Mouse (Mus musculus): ENCODE results near the gene Csn2. TPM values are rescaled to one million over a fixed set of nuclear protein-coding genes. Genes with fewer than 3 reads are reported as not detected.

Csn2 gene
- not detected in 2 replicates for polyA plus RNA-seq (2015; fragmentation: Nextera tagmentation; extraction: Ambion mirVana)

DNA sequence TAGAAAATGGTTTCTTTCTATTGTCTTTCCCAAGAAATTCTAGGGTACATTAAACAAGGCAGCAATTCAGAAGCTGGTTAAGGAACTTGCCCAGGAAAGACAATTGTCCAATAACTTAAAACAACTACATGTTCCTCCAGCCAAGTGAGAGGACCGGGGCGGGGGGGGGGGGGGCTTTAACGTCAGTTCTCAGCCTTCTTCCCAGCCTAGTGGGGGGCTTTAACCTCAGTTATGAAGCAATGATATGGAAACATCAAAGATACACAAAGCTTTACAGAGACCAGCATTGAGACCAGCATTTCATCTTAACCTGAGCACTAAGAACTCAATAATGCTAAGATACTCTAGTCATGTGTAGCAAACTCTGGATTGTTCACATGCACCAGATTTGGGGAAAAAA is at the start of gene Csn2:
Gene Csn2 (minus strand): TSS at position 101 of the 400 bp plus-strand sequence.
- no peaks in the 10 kb centered on the region for H3K27me3 ChIP-seq (replicated peaks; ENCODE audit: control insufficient read depth, insufficient read depth, low read length)
- no peak within 1 kb of the TSS for H3K27ac ChIP-seq (ENCODE audit: low read length)
- H3K4me2 ChIP-seq (ENCODE audit: low read depth, low read length), result no peak within 1 kb of the TSS
- WGBS, result 81% methylated on average over 3 of the region's 3 CpGs
- H3K4me1 ChIP-seq (ENCODE audit: control insufficient read depth, insufficient read depth, low read length), result no peaks in the 10 kb centered on the region
- H3K9ac ChIP-seq (ENCODE audit: low read depth, low read length), result no peak within 1 kb of the TSS
- H3K4me3 ChIP-seq (ENCODE audit: low read length), result no peak within 1 kb of the TSS
- ATAC-seq, result no peak
- H3K36me3 ChIP-seq (ENCODE audit: control insufficient read depth, insufficient read depth, low read length), result no peaks in the 10 kb centered on the region
- no peaks in the 10 kb centered on the region for H3K9me3 ChIP-seq (ENCODE audit: control insufficient read depth, low read length)

DNA sequence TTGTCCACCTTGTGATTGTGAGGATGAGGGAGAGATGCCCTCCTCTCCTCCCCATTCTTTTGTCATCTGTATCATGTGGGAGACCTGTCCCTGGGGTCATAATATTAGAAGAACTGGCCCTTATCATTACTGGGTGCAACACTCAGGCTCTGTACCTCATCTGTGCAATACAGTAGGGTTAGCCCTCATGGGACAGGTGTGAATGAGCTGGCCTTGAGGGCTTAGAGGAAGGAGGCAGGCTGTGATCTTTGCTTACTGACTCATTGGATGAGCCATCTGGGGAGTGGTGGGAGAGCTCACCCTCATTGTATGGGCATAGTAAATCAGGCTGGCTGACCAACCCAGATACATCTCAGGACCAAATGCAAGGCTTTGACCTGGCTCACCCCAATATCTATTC is 35.4 kb upstream of the Csn2 start:
- H3K9ac ChIP-seq (ENCODE audit: low read depth, low read length), result no peak overlapping the region
- no peak overlapping the region for H3K27ac ChIP-seq (ENCODE audit: low read length)
- no peaks in the 10 kb centered on the region for H3K9me3 ChIP-seq (ENCODE audit: control insufficient read depth, low read length)
- H3K4me2 ChIP-seq (ENCODE audit: low read depth, low read length), result no peak overlapping the region
- H3K4me3 ChIP-seq (ENCODE audit: low read length), result no peak overlapping the region
- no peaks in the 10 kb centered on the region for H3K27me3 ChIP-seq (replicated peaks; ENCODE audit: control insufficient read depth, insufficient read depth, low read length)
- ATAC-seq, result no peak
- no peaks in the 10 kb centered on the region for H3K36me3 ChIP-seq (ENCODE audit: control insufficient read depth, insufficient read depth, low read length)
- H3K4me1 ChIP-seq (ENCODE audit: control insufficient read depth, insufficient read depth, low read length), result no peaks in the 10 kb centered on the region

DNA sequence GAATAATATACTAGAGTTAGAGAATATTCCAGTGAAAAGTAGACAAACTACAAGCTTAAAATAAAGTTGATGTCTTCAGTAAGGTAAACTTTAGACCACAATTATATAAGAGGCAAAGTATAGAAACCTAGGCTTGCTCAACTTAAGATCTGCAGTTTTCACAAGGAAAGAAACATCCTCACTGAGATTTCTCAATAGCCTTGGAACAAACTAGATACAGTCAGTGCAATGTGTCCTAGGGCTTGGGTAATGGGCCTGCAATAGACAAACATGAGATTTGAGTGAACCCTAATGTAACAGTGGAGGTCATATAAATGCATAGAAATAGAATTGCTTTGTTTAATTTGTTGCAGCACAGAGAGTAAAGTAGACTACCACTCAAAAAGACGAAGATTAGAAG is 6.5 kb upstream of the Csn2 start:
- Histone ChIP-seq H3K4me1 (ENCODE audit: control insufficient read depth, insufficient read depth, low read length) (no peaks in the 10 kb centered on the region), H3K36me3 (ENCODE audit: control insufficient read depth, insufficient read depth, low read length) (no peaks in the 10 kb centered on the region), H3K27ac (ENCODE audit: low read length) (no peak overlapping the region), H3K9ac (ENCODE audit: low read depth, low read length) (no peak overlapping the region), H3K9me3 (ENCODE audit: control insufficient read depth, low read length) (no peaks in the 10 kb centered on the region), H3K4me3 (ENCODE audit: low read length) (no peak overlapping the region), H3K27me3 (replicated peaks; ENCODE audit: control insufficient read depth, insufficient read depth, low read length) (no peaks in the 10 kb centered on the region), H3K4me2 (ENCODE audit: low read depth, low read length) (no peak overlapping the region)
- WGBS, result 57% methylated on average over 1 of the region's 1 CpGs
- no peak for ATAC-seq

DNA sequence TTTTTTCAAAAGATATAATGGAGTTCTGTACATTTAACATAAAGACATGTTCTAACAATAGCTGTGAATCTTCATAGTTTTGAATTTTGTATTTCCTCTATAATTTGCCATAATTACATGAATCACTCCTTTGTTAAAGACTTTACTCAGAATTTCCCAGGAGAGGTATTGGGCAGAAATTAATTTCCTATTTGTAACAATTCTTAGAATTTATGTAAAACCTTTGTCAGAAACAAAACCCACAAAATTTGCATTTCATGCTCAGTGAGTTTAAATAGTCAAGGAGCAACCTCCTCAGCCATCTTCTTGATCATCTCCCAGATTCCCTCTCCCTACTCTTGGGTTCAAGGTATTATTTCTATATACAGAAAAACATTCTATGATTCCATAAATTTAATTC is 33.5 kb downstream of the Csn2 start, which contains the start of gene Csn1s1:
Gene Csn1s1 (plus strand): TSS at position 301 of the 400 bp plus-strand sequence.
- Histone ChIP-seq H3K9ac (ENCODE audit: low read depth, low read length) (no peak within 1 kb of the TSS), H3K4me2 (ENCODE audit: low read depth, low read length) (no peak within 1 kb of the TSS), H3K4me1 (ENCODE audit: control insufficient read depth, insufficient read depth, low read length) (no peaks in the 10 kb centered on the region), H3K27me3 (replicated peaks; ENCODE audit: control insufficient read depth, insufficient read depth, low read length) (no peaks in the 10 kb centered on the region), H3K36me3 (ENCODE audit: control insufficient read depth, insufficient read depth, low read length) (no peaks in the 10 kb centered on the region), H3K27ac (ENCODE audit: low read length) (no peak within 1 kb of the TSS), H3K4me3 (ENCODE audit: low read length) (no peak within 1 kb of the TSS), H3K9me3 (ENCODE audit: control insufficient read depth, low read length) (no peaks in the 10 kb centered on the region)
- ATAC-seq, result no peak

DNA sequence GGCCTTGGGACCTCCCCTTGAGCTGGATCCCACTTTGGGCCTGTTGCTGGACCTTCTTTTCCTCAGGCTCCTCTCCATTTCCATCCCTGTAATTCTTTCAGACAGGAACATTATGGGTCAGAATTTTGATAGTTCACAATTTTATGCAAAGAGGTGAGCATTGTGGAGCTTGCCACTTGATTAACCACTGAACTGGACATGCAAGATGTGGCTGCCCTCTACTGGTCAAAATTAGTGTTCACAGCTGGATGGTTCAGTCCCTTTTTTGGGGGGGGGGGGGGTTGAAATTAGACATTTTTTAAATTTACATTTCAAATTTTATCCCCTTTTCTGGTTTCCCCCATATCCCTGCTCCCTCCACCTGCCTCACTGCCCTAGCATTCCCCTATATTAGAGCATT is 56.6 kb downstream of the Csn2 start:
- no peak overlapping the region for H3K4me2 ChIP-seq (ENCODE audit: low read depth, low read length)
- H3K4me1 ChIP-seq (ENCODE audit: control insufficient read depth, insufficient read depth, low read length), result no peaks in the 10 kb centered on the region
- H3K36me3 ChIP-seq (ENCODE audit: control insufficient read depth, insufficient read depth, low read length), result no peaks in the 10 kb centered on the region
- H3K9me3 ChIP-seq (ENCODE audit: control insufficient read depth, low read length), result no peaks in the 10 kb centered on the region
- no peak overlapping the region for H3K4me3 ChIP-seq (ENCODE audit: low read length)
- H3K9ac ChIP-seq (ENCODE audit: low read depth, low read length), result no peak overlapping the region
- H3K27ac ChIP-seq (ENCODE audit: low read length), result no peak overlapping the region
- ATAC-seq, result no peak
- H3K27me3 ChIP-seq (replicated peaks; ENCODE audit: control insufficient read depth, insufficient read depth, low read length), result no peaks in the 10 kb centered on the region

Other genes starting within 250 kb of the Csn2 start
- not detected in 2 replicates for gene Ugt2a2, start 217.4 kb downstream of the Csn2 start, polyA plus RNA-seq (2015; fragmentation: Nextera tagmentation; extraction: Ambion mirVana)
- gene Gm43638, start 212.8 kb downstream of the Csn2 start, polyA plus RNA-seq (2015; fragmentation: Nextera tagmentation; extraction: Ambion mirVana), result not detected in 2 replicates
- not detected in 2 replicates for gene Ugt2a1, start 208.8 kb downstream of the Csn2 start, polyA plus RNA-seq (2015; fragmentation: Nextera tagmentation; extraction: Ambion mirVana)
- gene Sult1b1, start 161.4 kb downstream of the Csn2 start, polyA plus RNA-seq (2015; fragmentation: Nextera tagmentation; extraction: Ambion mirVana), result 98.8 and 129 TPM in 2 replicates
- 66.6 and 85.2 TPM in 2 replicates for gene Sult1d1, start 130.6 kb downstream of the Csn2 start, polyA plus RNA-seq (2015; fragmentation: Nextera tagmentation; extraction: Ambion mirVana)
- gene Sult1e1, start 108.0 kb downstream of the Csn2 start, polyA plus RNA-seq (2015; fragmentation: Nextera tagmentation; extraction: Ambion mirVana), result not detected in 2 replicates
- gene Csn1s1, start 33.4 kb downstream of the Csn2 start, polyA plus RNA-seq (2015; fragmentation: Nextera tagmentation; extraction: Ambion mirVana), result not detected in 2 replicates
- not detected in 2 replicates for gene Csn1s2a, start 74.9 kb upstream of the Csn2 start, polyA plus RNA-seq (2015; fragmentation: Nextera tagmentation; extraction: Ambion mirVana)
- not detected in 2 replicates for gene Csn1s2b, start 108.5 kb upstream of the Csn2 start, polyA plus RNA-seq (2015; fragmentation: Nextera tagmentation; extraction: Ambion mirVana)
- not detected in 2 replicates for gene Prr27, start 126.1 kb upstream of the Csn2 start, polyA plus RNA-seq (2015; fragmentation: Nextera tagmentation; extraction: Ambion mirVana)
- gene Odam, start 185.4 kb upstream of the Csn2 start, polyA plus RNA-seq (2015; fragmentation: Nextera tagmentation; extraction: Ambion mirVana), result not detected in 2 replicates
- 0.22 TPM in 1 of 2 replicates, not detected in the other for gene Csn3, start 225.9 kb upstream of the Csn2 start, polyA plus RNA-seq (2015; fragmentation: Nextera tagmentation; extraction: Ambion mirVana)